Mouse (Mus musculus): ENCODE results near the gene Hoxd8. TPM values are rescaled to one million over a fixed set of nuclear protein-coding genes. Genes with fewer than 3 reads are reported as not detected.

The Hoxd8 gene
- total and polyA plus RNA-seq, 2 experiments from 2014 or later: 0.10 to 0.22 TPM

GRCm38 (mm10) chr2:74711721-74712621, 7.6 kb downstream of the Hoxd8 start, which contains the start of the genes Hoxd3 and Hoxd4:
Hoxd3 (plus strand) TSS chr2:74711927.
Hoxd4 (plus strand) TSS chr2:74711929.
- peaks cover 88% of the 10 kb centered on the region for H3K27me3 ChIP-seq (ENCODE audit: insufficient read depth, low read length)
- H3K4me1 ChIP-seq (ENCODE audit: insufficient read depth): no peaks in the 10 kb centered on the region
- no peak for TF ChIP-seq CTCF (IDR thresholded peaks at IDR 0.05; ENCODE audit: low read depth)
- no peaks in the 10 kb centered on the region for H3K36me3 ChIP-seq (ENCODE audit: insufficient read depth)
- no peak within 1 kb of the TSS for H3K27ac ChIP-seq (ENCODE audit: low read depth, low read length)
- 1% methylated on average over 65 of the region's 65 CpGs for WGBS
- peak within 1 kb of the TSS; percentile 21; the same call in 1 of the 2 replicates for H3K4me2 ChIP-seq (ENCODE audit: low read depth)
- DNase-seq (no peak), ATAC-seq (no peak)
- peak within 1 kb of the TSS; percentile 9; the same call in 1 of the 2 replicates for H3K4me3 ChIP-seq (ENCODE audit: low read depth, low read length)
- H3K9me3 ChIP-seq (ENCODE audit: low read length): no peaks in the 10 kb centered on the region
- no peak within 1 kb of the TSS for H3K9ac ChIP-seq

GRCm38 (mm10) chr2:74713239-74714150, 9.1 kb downstream of the Hoxd8 start:
- ATAC-seq: no peak
- no peaks in the 10 kb centered on the region for H3K36me3 ChIP-seq (ENCODE audit: insufficient read depth)
- no peaks in the 10 kb centered on the region for H3K9me3 ChIP-seq (ENCODE audit: low read length)
- no peak overlapping the region for H3K9ac ChIP-seq
- no peak overlapping the region for H3K27ac ChIP-seq (ENCODE audit: low read depth, low read length)
- DNase-seq: no peak
- WGBS: 4% methylated on average over 19 of the region's 19 CpGs
- no peak for TF ChIP-seq CTCF (IDR thresholded peaks at IDR 0.05; ENCODE audit: low read depth)
- no peaks in the 10 kb centered on the region for H3K4me1 ChIP-seq (ENCODE audit: insufficient read depth)
- H3K27me3 ChIP-seq (ENCODE audit: insufficient read depth, low read length): peaks cover 89% of the 10 kb centered on the region
- no peak overlapping the region for H3K4me3 ChIP-seq (ENCODE audit: low read depth, low read length)
- H3K4me2 ChIP-seq (ENCODE audit: low read depth): no peak overlapping the region

GRCm38 (mm10) chr2:74714156-74714789, 9.9 kb downstream of the Hoxd8 start:
- Histone ChIP-seq H3K9ac (no peak overlapping the region), H3K4me2 (ENCODE audit: low read depth) (no peak overlapping the region), H3K4me3 (ENCODE audit: low read depth, low read length) (no peak overlapping the region), H3K27me3 (ENCODE audit: insufficient read depth, low read length) (peaks cover 89% of the 10 kb centered on the region), H3K36me3 (ENCODE audit: insufficient read depth) (no peaks in the 10 kb centered on the region), H3K4me1 (ENCODE audit: insufficient read depth) (no peaks in the 10 kb centered on the region), H3K9me3 (ENCODE audit: low read length) (no peaks in the 10 kb centered on the region), H3K27ac (ENCODE audit: low read depth, low read length) (no peak overlapping the region)
- no peak for TF ChIP-seq CTCF (IDR thresholded peaks at IDR 0.05; ENCODE audit: low read depth)
- WGBS: 4% methylated on average over 18 of the region's 18 CpGs
- DNase-seq (no peak), ATAC-seq (no peak)

GRCm38 (mm10) chr2:74714881-74715280, 10.5 kb downstream of the Hoxd8 start:
- peaks cover 89% of the 10 kb centered on the region for H3K27me3 ChIP-seq (ENCODE audit: insufficient read depth, low read length)
- TF ChIP-seq CTCF (IDR thresholded peaks at IDR 0.05; ENCODE audit: low read depth): no peak
- no peak overlapping the region for H3K4me2 ChIP-seq (ENCODE audit: low read depth)
- H3K9ac ChIP-seq: no peak overlapping the region
- H3K4me3 ChIP-seq (ENCODE audit: low read depth, low read length): no peak overlapping the region
- no peaks in the 10 kb centered on the region for H3K4me1 ChIP-seq (ENCODE audit: insufficient read depth)
- ATAC-seq (no peak), DNase-seq (no peak)
- H3K27ac ChIP-seq (ENCODE audit: low read depth, low read length): no peak overlapping the region
- H3K9me3 ChIP-seq (ENCODE audit: low read length): no peaks in the 10 kb centered on the region
- under 1% methylated on average over 14 of the region's 14 CpGs for whole genome bisulfite sequencing
- H3K36me3 ChIP-seq (ENCODE audit: insufficient read depth): no peaks in the 10 kb centered on the region

- ATAC-seq (peak; percentile 73), DNase-seq (peak; percentile 87)
- Histone ChIP-seq H3K9ac (no peak overlapping the region), H3K4me2 (ENCODE audit: low read depth) (peak overlapping the region; percentile 17; the same call in 1 of the 2 replicates), H3K9me3 (ENCODE audit: low read length) (no peaks in the 10 kb centered on the region), H3K4me1 (ENCODE audit: insufficient read depth) (no peaks in the 10 kb centered on the region), H3K4me3 (ENCODE audit: low read depth, low read length) (peak overlapping the region; percentile 8; the same call in 1 of the 2 replicates), H3K36me3 (ENCODE audit: insufficient read depth) (no peaks in the 10 kb centered on the region), H3K27me3 (ENCODE audit: insufficient read depth, low read length) (peaks cover 89% of the 10 kb centered on the region), H3K27ac (ENCODE audit: low read depth, low read length) (no peak overlapping the region)
- WGBS: 2% methylated on average over 26 of the region's 26 CpGs
- peak; percentile 92 for TF ChIP-seq CTCF (IDR thresholded peaks at IDR 0.05; ENCODE audit: low read depth)
Measured at GRCm38 (mm10) chr2:74715504-74716241, 11.3 kb downstream of the Hoxd8 start.

- 4% methylated on average over 2 of the region's 2 CpGs for WGBS
- no peak overlapping the region for H3K4me3 ChIP-seq (ENCODE audit: low read depth, low read length)
- TF ChIP-seq CTCF (IDR thresholded peaks at IDR 0.05; ENCODE audit: low read depth): no peak
- H3K36me3 ChIP-seq (ENCODE audit: insufficient read depth): no peaks in the 10 kb centered on the region
- no peaks in the 10 kb centered on the region for H3K4me1 ChIP-seq (ENCODE audit: insufficient read depth)
- DNase-seq (no peak), ATAC-seq (no peak)
- no peak overlapping the region for H3K4me2 ChIP-seq (ENCODE audit: low read depth)
- no peaks in the 10 kb centered on the region for H3K9me3 ChIP-seq (ENCODE audit: low read length)
- H3K27ac ChIP-seq (ENCODE audit: low read depth, low read length): no peak overlapping the region
- peaks cover 100% of the 10 kb centered on the region for H3K27me3 ChIP-seq (ENCODE audit: insufficient read depth, low read length)
- H3K9ac ChIP-seq: no peak overlapping the region
Measured at GRCm38 (mm10) chr2:74720384-74720783, 16.0 kb downstream of the Hoxd8 start.
